Mouse (Mus musculus) forebrain, embryonic 11.5 days (tissue): ENCODE data around the gene Sh2b3. TPM values are rescaled to one million over a fixed set of nuclear protein-coding genes. Genes with fewer than 3 reads are reported as not detected.

ENCODE experiments used
- ATAC-seq: fragments of 200-750 bp; cut with Nextera tagmentation; replicated peaks from 2 replicates; pipeline ENCODE4 v1.8.0; 2017; ENCODE audit warnings: moderate TSS enrichment; ENCODE audit not compliant: low FRiP score
- DNase-seq: peaks from one replicate; pipeline ENCODE4 v3.0.0-alpha.2; 2017; ENCODE audit warnings: low spot score
- H3K27ac ChIP-seq: fragments of 300-500 bp; sonication (generic); 2 replicates; pipeline ENCODE4 v1.5.1; 2014; ENCODE audit warnings: low read depth, low read length
- H3K27me3 ChIP-seq: fragments of 300-500 bp; sonication (generic); 2 replicates; pipeline ENCODE4 v1.6.1; 2014; ENCODE audit warnings: mild to moderate bottlenecking, low read length, mixed read lengths; ENCODE audit not compliant: control insufficient read depth, insufficient read depth
- H3K36me3 ChIP-seq: fragments of 300-500 bp; sonication (generic); 2 replicates; pipeline ENCODE4 v1.6.1; 2014; ENCODE audit warnings: mild to moderate bottlenecking, low read length, moderate library complexity, mixed read lengths; ENCODE audit not compliant: control insufficient read depth, insufficient read depth
- H3K4me1 ChIP-seq: fragments of 300-500 bp; sonication (generic); replicated peaks from 2 replicates; pipeline ENCODE4 v1.6.1; 2014; ENCODE audit warnings: low read length, mixed read lengths; ENCODE audit not compliant: control insufficient read depth, insufficient read depth
- H3K4me2 ChIP-seq: fragments of 300-500 bp; sonication (generic); 2 replicates; pipeline ENCODE4 v1.6.1; 2014; ENCODE audit warnings: low read depth, mild to moderate bottlenecking, low read length, moderate library complexity, mixed read lengths; ENCODE audit not compliant: severe bottlenecking
- H3K4me3 ChIP-seq: fragments of 300-500 bp; sonication (generic); 2 replicates; pipeline ENCODE4 v1.5.1; 2014; ENCODE audit warnings: low read depth, low read length
- H3K9ac ChIP-seq: fragments of 300-500 bp; sonication (generic); 2 replicates; pipeline ENCODE4 v1.6.1; 2014; ENCODE audit warnings: low read length
- H3K9me3 ChIP-seq: fragments of 300-500 bp; sonication (generic); 2 replicates; pipeline ENCODE4 v1.6.1; 2016; ENCODE audit warnings: low read length, mixed read lengths; ENCODE audit not compliant: control insufficient read depth
- WGBS: fragments of 180-500 bp; shearing (Covaris S2); extraction: QIAGEN DNeasy Blood & Tissue Kit; methylation state at CpG from one replicate; pipeline ENCODE4 v1.1.7; 2014; 5-methylcytosine and 5-hydroxymethylcytosine counted together
- polyA plus RNA-seq: library from polyadenylated mRNA; unstranded; fragments of >200 nt; fragmentation: Nextera tagmentation; extraction: Ambion mirVana; gene quantifications from 2 replicates; pipeline ENCODE4 v1.2.1, GENCODE M21; 2014

The Sh2b3 gene
- polyA plus RNA-seq, 1 experiment from 2014 or later: 9.8 TPM

- DNase-seq: no peak
- Histone ChIP-seq H3K4me1 (peaks cover 23% of the 10 kb centered on the region), H3K36me3 (no peaks in the 10 kb centered on the region), H3K4me2 (no peak overlapping the region), H3K27me3 (peaks cover 52% of the 10 kb centered on the region), H3K9me3 (no peaks in the 10 kb centered on the region), H3K9ac (no peak overlapping the region), H3K27ac (no peak overlapping the region), H3K4me3 (no peak overlapping the region)
- WGBS: 46% methylated on average over 10 of the region's 10 CpGs
- ATAC-seq: no peak
Observed at GRCm38 (mm10) chr5:121841973-121842372, 4.5 kb upstream of the Sh2b3 start.

GRCm38 (mm10) chr5:121841516-121841915 lies 4.1 kb upstream of the Sh2b3 start:
- Histone ChIP-seq H3K4me1 (peaks cover 23% of the 10 kb centered on the region), H3K9me3 (no peaks in the 10 kb centered on the region), H3K4me3 (no peak overlapping the region), H3K36me3 (no peaks in the 10 kb centered on the region), H3K4me2 (no peak overlapping the region), H3K27ac (no peak overlapping the region), H3K27me3 (peaks cover 52% of the 10 kb centered on the region), H3K9ac (no peak overlapping the region)
- ATAC-seq (no peak), DNase-seq (no peak)
- WGBS: 93% methylated on average over 9 of the region's 9 CpGs

GRCm38 (mm10) chr5:121839128-121839473 lies 1.7 kb upstream of the Sh2b3 start:
- peaks cover 34% of the 10 kb centered on the region for H3K4me1 ChIP-seq
- H3K4me2 ChIP-seq: peak overlapping the region; percentile 59; the same call in 1 of the 2 replicates
- H3K36me3 ChIP-seq: no peaks in the 10 kb centered on the region
- WGBS: 32% methylated on average over 7 of the region's 7 CpGs
- ATAC-seq (no peak), DNase-seq (no peak)
- H3K27ac ChIP-seq: no peak overlapping the region
- H3K27me3 ChIP-seq: peaks cover 52% of the 10 kb centered on the region
- no peaks in the 10 kb centered on the region for H3K9me3 ChIP-seq
- peak overlapping the region; percentile 63 for H3K4me3 ChIP-seq
- no peak overlapping the region for H3K9ac ChIP-seq

- H3K4me1 ChIP-seq: peaks cover 34% of the 10 kb centered on the region
- peaks cover 46% of the 10 kb centered on the region for H3K27me3 ChIP-seq
- WGBS: 1% methylated on average over 46 of the region's 46 CpGs
- H3K36me3 ChIP-seq: no peaks in the 10 kb centered on the region
- H3K27ac ChIP-seq: no peak overlapping the region
- peak; percentile 67 for DNase-seq
- peak overlapping the region; percentile 16; the same call in 1 of the 2 replicates for H3K9ac ChIP-seq
- peak overlapping the region; percentile 59 for H3K4me2 ChIP-seq
- H3K9me3 ChIP-seq: no peaks in the 10 kb centered on the region
- peak overlapping the region; percentile 63 for H3K4me3 ChIP-seq
- no peak for ATAC-seq
Observed at GRCm38 (mm10) chr5:121838341-121839127, 1.1 kb upstream of the Sh2b3 start.

- no peaks in the 10 kb centered on the region for H3K36me3 ChIP-seq
- peaks cover 31% of the 10 kb centered on the region for H3K27me3 ChIP-seq
- peaks cover 32% of the 10 kb centered on the region for H3K4me1 ChIP-seq
- peak; percentile 81 for ATAC-seq
- no peak overlapping the region for H3K27ac ChIP-seq
- H3K4me3 ChIP-seq: peak overlapping the region; percentile 63
- under 1% methylated on average over 76 of the region's 77 CpGs for WGBS
- peak overlapping the region; percentile 66 for H3K9ac ChIP-seq
- DNase-seq: peak; percentile 91
- peak overlapping the region; percentile 92 for H3K4me2 ChIP-seq
- no peaks in the 10 kb centered on the region for H3K9me3 ChIP-seq
Observed at GRCm38 (mm10) chr5:121836692-121837415, 592 bp downstream of the Sh2b3 start.

GRCm38 (mm10) chr5:121835949-121836691 lies 1.3 kb downstream of the Sh2b3 start:
- Histone ChIP-seq H3K27me3 (peaks cover 28% of the 10 kb centered on the region), H3K4me3 (peak overlapping the region; percentile 63), H3K9me3 (no peaks in the 10 kb centered on the region), H3K4me2 (peak overlapping the region; percentile 92), H3K36me3 (no peaks in the 10 kb centered on the region), H3K27ac (no peak overlapping the region), H3K9ac (peak overlapping the region; percentile 66), H3K4me1 (peaks cover 32% of the 10 kb centered on the region)
- WGBS: under 1% methylated on average over 45 of the region's 51 CpGs
- ATAC-seq (peak; percentile 19; the same call in 1 of the 2 replicates), DNase-seq (no peak)

GRCm38 (mm10) chr5:121834991-121835747 lies 2.3 kb downstream of the Sh2b3 start:
- no peak overlapping the region for H3K27ac ChIP-seq
- no peak for DNase-seq
- peak overlapping the region; percentile 63 for H3K4me3 ChIP-seq
- H3K4me2 ChIP-seq: peak overlapping the region; percentile 92
- peak overlapping the region; percentile 66 for H3K9ac ChIP-seq
- ATAC-seq: no peak
- H3K9me3 ChIP-seq: no peaks in the 10 kb centered on the region
- H3K36me3 ChIP-seq: no peaks in the 10 kb centered on the region
- WGBS: 53% methylated on average over 12 of the region's 12 CpGs
- peaks cover 30% of the 10 kb centered on the region for H3K27me3 ChIP-seq
- peaks cover 32% of the 10 kb centered on the region for H3K4me1 ChIP-seq

GRCm38 (mm10) chr5:121834241-121834606 lies 3.2 kb downstream of the Sh2b3 start:
- 78% methylated on average over 7 of the region's 7 CpGs for WGBS

More at GRCm38 (mm10) chr5:121834241-121834606, 3.2 kb downstream of the Sh2b3 start:
- Histone ChIP-seq H3K36me3 (no peaks in the 10 kb centered on the region), H3K4me2 (no peak overlapping the region), H3K27me3 (peaks cover 31% of the 10 kb centered on the region), H3K4me1 (peaks cover 32% of the 10 kb centered on the region), H3K4me3 (no peak overlapping the region), H3K27ac (no peak overlapping the region), H3K9ac (no peak overlapping the region), H3K9me3 (no peaks in the 10 kb centered on the region)
- ATAC-seq (no peak), DNase-seq (no peak)
